Mouse (Mus musculus) lung, postnatal 0 days (tissue): ENCODE data around the gene Riok1. TPM values are rescaled to one million over a fixed set of nuclear protein-coding genes. Genes with fewer than 3 reads are reported as not detected.

Experiments used
- ATAC-seq: fragments of 200-750 bp; cut with Nextera tagmentation; 2 replicates; pipeline ENCODE4 v1.8.0; 2017; ENCODE audit warnings: moderate library complexity
- DNase-seq: peaks from one replicate; pipeline ENCODE4 v3.0.0-alpha.2; 2016; ENCODE audit warnings: low spot score
- H3K27ac ChIP-seq: fragments of 300-500 bp; sonication (generic); 2 replicates; pipeline ENCODE4 v1.5.1; 2014; ENCODE audit warnings: antibody characterized with exemption, mild to moderate bottlenecking, low read length, mixed read lengths
- H3K27me3 ChIP-seq: fragments of 300-500 bp; sonication (generic); replicated peaks from 2 replicates; pipeline ENCODE4 v1.6.1; 2014; ENCODE audit warnings: low read length, mixed read lengths; ENCODE audit not compliant: insufficient read depth
- H3K36me3 ChIP-seq: fragments of 300-500 bp; sonication (generic); 2 replicates; pipeline ENCODE4 v1.6.1; 2014; ENCODE audit warnings: low read length, mixed read lengths; ENCODE audit not compliant: insufficient read depth
- H3K4me1 ChIP-seq: fragments of 300-500 bp; sonication (generic); 2 replicates; pipeline ENCODE4 v1.6.1; 2014; ENCODE audit warnings: antibody characterized with exemption, low read depth, low read length, mixed read lengths; ENCODE audit not compliant: insufficient read depth
- H3K4me2 ChIP-seq: fragments of 300-500 bp; sonication (generic); replicated peaks from 2 replicates; pipeline ENCODE4 v1.6.1; 2014; ENCODE audit warnings: low read depth, mild to moderate bottlenecking, low read length, moderate library complexity, mixed read lengths
- H3K4me3 ChIP-seq: fragments of 300-500 bp; sonication (generic); 2 replicates; pipeline ENCODE4 v1.5.1; 2014; ENCODE audit warnings: low read depth, low read length
- H3K9ac ChIP-seq: fragments of 300-500 bp; sonication (generic); replicated peaks from 2 replicates; pipeline ENCODE4 v1.6.1; 2014; ENCODE audit warnings: low read depth, mild to moderate bottlenecking
- H3K9me3 ChIP-seq: fragments of 300-500 bp; sonication (generic); 2 replicates; pipeline ENCODE4 v1.6.1; 2016; ENCODE audit warnings: low read length, mixed read lengths
- CTCF ChIP-seq: IDR thresholded peaks from 2 replicates; pipeline ENCODE4 v1.5.1; 2016; ENCODE audit warnings: antibody characterized with exemption, mild to moderate bottlenecking
- EP300 ChIP-seq: IDR thresholded peaks from 2 replicates; pipeline ENCODE4 v1.6.1; 2016; ENCODE audit warnings: antibody characterized with exemption, mild to moderate bottlenecking, control low read depth
- WGBS: fragments of 180-500 bp; shearing (Covaris S2); extraction: QIAGEN DNeasy Blood & Tissue Kit; methylation state at CpG from one replicate; pipeline ENCODE4 v1.1.7; 2014; 5-methylcytosine and 5-hydroxymethylcytosine counted together
- polyA plus RNA-seq: library from polyadenylated mRNA; unstranded; fragments of >200 nt; fragmentation: Nextera tagmentation; extraction: Ambion mirVana; gene quantifications from 2 replicates; pipeline ENCODE4 v1.2.1, GENCODE M21; 2015

The Riok1 gene
- polyA plus RNA-seq, 1 experiment from 2014 or later = 29.5 TPM

DNA sequence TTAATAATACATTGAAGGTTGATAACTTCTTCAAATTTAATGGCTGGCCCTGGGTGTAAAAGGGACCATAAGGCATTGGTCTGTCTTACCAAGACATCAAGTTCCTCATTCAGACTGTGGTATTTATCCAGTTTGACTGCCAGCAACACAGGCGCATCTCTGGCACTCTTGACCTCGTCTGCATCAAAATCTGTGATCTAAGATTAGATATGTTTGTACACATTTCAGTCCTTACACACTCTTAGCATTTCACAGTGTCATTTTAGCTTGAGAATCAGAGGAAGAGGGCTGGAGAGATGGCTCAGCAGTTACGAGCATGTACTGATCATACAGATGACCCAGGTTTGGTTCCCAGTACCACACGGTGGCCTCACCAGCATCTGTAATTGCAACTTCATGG lies 21.2 kb upstream of the Riok1 start:
- no peaks in the 10 kb centered on the region for H3K36me3 ChIP-seq
- DNase-seq (no peak), ATAC-seq (no peak)
- H3K4me1 ChIP-seq = no peaks in the 10 kb centered on the region
- H3K9me3 ChIP-seq = no peaks in the 10 kb centered on the region
- TF ChIP-seq EP300 = no peak
- TF ChIP-seq CTCF = no peak
- H3K27ac ChIP-seq = no peak overlapping the region
- 83% methylated on average over 4 of the region's 4 CpGs for WGBS
- no peak overlapping the region for H3K9ac ChIP-seq
- H3K4me3 ChIP-seq = no peak overlapping the region
- no peaks in the 10 kb centered on the region for H3K27me3 ChIP-seq
- no peak overlapping the region for H3K4me2 ChIP-seq

DNA sequence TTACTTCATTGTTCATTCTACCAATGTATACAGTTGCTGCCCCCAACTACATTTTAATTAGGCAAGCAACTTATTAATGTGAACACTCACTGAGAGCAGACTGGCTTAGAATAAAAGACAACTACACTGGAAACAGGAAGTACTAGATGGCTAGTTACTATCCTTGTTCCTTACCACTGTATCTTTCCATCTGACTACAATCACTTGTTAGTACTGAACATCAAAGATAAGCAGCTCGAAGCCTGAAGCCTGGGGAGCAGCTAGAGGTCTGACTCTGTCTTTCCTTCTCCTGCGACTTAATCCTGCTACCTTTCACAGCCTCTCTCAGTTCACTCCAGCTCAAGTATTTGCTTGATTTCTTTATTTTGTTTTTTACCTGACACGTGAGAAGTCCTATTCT lies 18.0 kb upstream of the Riok1 start:
- Histone ChIP-seq H3K4me1 (no peaks in the 10 kb centered on the region), H3K4me3 (no peak overlapping the region), H3K36me3 (no peaks in the 10 kb centered on the region), H3K27ac (no peak overlapping the region), H3K9ac (no peak overlapping the region), H3K27me3 (no peaks in the 10 kb centered on the region), H3K9me3 (no peaks in the 10 kb centered on the region), H3K4me2 (no peak overlapping the region)
- TF ChIP-seq EP300 (no peak), CTCF (no peak)
- 50% methylated on average over 3 of the region's 3 CpGs for WGBS
- no peak for DNase-seq
- ATAC-seq = no peak

- Histone ChIP-seq H3K4me3 (no peak overlapping the region), H3K36me3 (no peaks in the 10 kb centered on the region), H3K27ac (no peak overlapping the region), H3K27me3 (no peaks in the 10 kb centered on the region), H3K4me1 (no peaks in the 10 kb centered on the region), H3K9me3 (no peaks in the 10 kb centered on the region), H3K4me2 (no peak overlapping the region), H3K9ac (no peak overlapping the region)
- DNase-seq = no peak
- WGBS = 49% methylated on average over 4 of the region's 4 CpGs
- ATAC-seq = no peak
- TF ChIP-seq CTCF = peak; percentile 34
- TF ChIP-seq EP300 = no peak
These were observed 10.9 kb upstream of the Riok1 start for GRCm38 (mm10) chr13:38025874-38026273.

DNA sequence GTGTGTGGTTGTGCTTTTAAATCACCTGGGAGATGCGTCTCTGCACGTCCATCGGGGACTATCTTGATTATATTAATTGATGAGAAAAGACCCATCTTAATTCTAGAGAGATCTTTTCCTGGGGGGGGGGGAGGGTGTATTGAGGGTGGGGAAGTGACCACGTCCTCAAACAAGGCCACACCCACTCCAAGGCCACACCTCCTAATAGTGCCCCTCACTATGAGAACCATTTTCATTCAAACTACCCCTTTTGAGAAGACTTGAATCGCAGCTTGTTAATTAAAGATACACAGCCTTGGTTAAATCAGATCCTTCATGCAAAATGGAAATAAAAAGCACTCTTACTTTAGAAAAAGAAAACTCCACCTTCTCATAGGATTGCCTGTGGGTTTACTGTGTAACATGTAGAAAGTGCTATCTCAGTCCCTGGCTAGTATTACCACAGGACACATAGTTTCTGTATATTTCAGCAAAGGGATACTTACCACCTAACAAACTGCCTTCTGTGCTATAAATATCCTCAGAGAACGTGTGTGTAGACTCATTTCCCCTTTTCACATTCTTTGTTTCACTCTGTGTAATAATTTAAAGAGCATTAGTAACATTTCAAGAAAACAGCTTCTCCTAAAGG lies 9.1 kb upstream of the Riok1 start:
- TF ChIP-seq EP300 = no peak
- no peak for TF ChIP-seq CTCF
- Histone ChIP-seq H3K9ac (no peak overlapping the region), H3K27me3 (no peaks in the 10 kb centered on the region), H3K4me1 (no peaks in the 10 kb centered on the region), H3K4me2 (no peak overlapping the region), H3K27ac (no peak overlapping the region), H3K4me3 (no peak overlapping the region), H3K36me3 (no peaks in the 10 kb centered on the region), H3K9me3 (no peaks in the 10 kb centered on the region)
- no peak for DNase-seq
- WGBS = 64% methylated on average over 6 of the region's 6 CpGs
- ATAC-seq = no peak

DNA sequence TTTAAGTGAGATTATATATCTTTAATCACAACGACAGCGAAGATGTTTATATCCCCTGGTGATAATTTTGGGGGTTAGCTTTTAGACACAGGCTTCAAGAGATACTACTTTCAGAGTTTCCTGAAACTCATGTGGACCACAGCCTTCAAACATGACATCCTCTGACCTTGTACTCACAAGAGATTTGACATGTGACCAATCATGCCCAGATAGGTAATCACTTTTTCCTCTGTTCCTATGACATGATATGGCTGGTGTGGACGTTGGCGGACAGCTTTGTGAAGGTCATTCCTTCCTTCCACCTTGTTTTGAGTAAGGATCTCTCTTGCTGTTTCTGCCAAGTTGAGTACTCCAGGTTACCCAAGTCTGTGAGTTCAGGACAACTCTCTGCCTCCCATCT lies 8.4 kb upstream of the Riok1 start:
- ATAC-seq (no peak), DNase-seq (no peak)
- H3K27me3 ChIP-seq = no peaks in the 10 kb centered on the region
- WGBS = 68% methylated on average over 4 of the region's 4 CpGs
- no peaks in the 10 kb centered on the region for H3K4me1 ChIP-seq
- no peak for TF ChIP-seq EP300
- no peak for TF ChIP-seq CTCF
- H3K27ac ChIP-seq = no peak overlapping the region
- H3K4me2 ChIP-seq = no peak overlapping the region
- H3K9ac ChIP-seq = no peak overlapping the region
- no peak overlapping the region for H3K4me3 ChIP-seq
- H3K9me3 ChIP-seq = no peaks in the 10 kb centered on the region
- H3K36me3 ChIP-seq = no peaks in the 10 kb centered on the region

GRCm38 (mm10) chr13:38037044-38037687 lies 371 bp downstream of the Riok1 start, which contains the start of gene Cage1:
TSS of gene Cage1 (minus strand) at chr13:38037069.
- WGBS = 3% methylated on average over 46 of the region's 47 CpGs
- H3K27ac ChIP-seq = peak within 1 kb of the TSS; percentile 81

More at GRCm38 (mm10) chr13:38037044-38037687, 371 bp downstream of the Riok1 start, which contains the start of gene Cage1:
- Histone ChIP-seq H3K36me3 (0 out of 2 replicates have a peak, but pooled peaks cover 5% of the 10 kb centered on the region), H3K4me2 (peak within 1 kb of the TSS; percentile 59), H3K9me3 (no peaks in the 10 kb centered on the region), H3K9ac (peak within 1 kb of the TSS; percentile 93), H3K4me1 (peaks cover 7% of the 10 kb centered on the region), H3K27me3 (no peaks in the 10 kb centered on the region), H3K4me3 (peak within 1 kb of the TSS; percentile 78)
- peak; percentile 98 for ATAC-seq
- peak; percentile 97 for DNase-seq
- TF ChIP-seq CTCF (peak; percentile 56), EP300 (0 out of 2 replicates have a peak, but pooled peaks have one; percentile 32)
